Mouse (Mus musculus): ENCODE data around the gene Gm7945. TPM values are rescaled to one million over a fixed set of nuclear protein-coding genes. Genes with fewer than 3 reads are reported as not detected.
"Not testable (repeated sequence)": the region's sequence is repeated elsewhere in the genome, so short reads cannot be mapped to it uniquely, and the experiment has no call there.

Gene Gm7945
- polyA plus RNA-seq (2012; ENCODE audit: insufficient read depth, insufficient read length, missing spikeins): not detected in 2 replicates

DNA sequence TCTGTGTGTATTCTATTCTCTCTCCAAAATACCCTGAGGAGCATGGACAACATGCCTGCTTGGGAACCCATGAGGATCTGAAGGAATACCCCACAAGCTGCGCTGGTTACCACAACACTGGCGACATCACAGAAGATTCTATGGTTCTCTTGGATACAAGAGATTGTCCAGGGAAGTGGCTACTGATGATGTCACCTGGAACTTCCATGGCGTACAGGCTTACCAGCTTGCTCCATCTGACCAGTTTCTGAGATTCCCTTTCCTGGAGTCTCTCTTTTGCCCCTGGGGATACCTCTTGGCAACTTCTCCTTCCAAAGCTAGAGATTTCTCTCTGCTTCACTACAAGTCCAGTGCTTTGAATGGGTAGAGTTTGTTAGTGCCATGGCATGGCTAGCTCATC is at the start of gene Gm7945:
TSS of gene Gm7945 (minus strand) at position 101 of the 400 bp plus-strand sequence.
- not testable (repeated sequence) for H3K4me3 ChIP-seq (ENCODE audit: insufficient read depth, low read depth, low read length); H3K27ac ChIP-seq (replicated peaks; ENCODE audit: low read depth, low read length); H3K4me1 ChIP-seq (ENCODE audit: control insufficient read depth, insufficient read depth, insufficient read length, low read length)

- H3K4me1 ChIP-seq (ENCODE audit: control insufficient read depth, insufficient read depth, insufficient read length, low read length); H3K27ac ChIP-seq (replicated peaks; ENCODE audit: low read depth, low read length): not testable (repeated sequence)
- peak overlapping the region; percentile 46 for H3K4me3 ChIP-seq (ENCODE audit: insufficient read depth, low read depth, low read length)
These were observed 39.4 kb upstream of the Gm7945 start for GRCm38 (mm10) chr14:41425393-41426075.

DNA sequence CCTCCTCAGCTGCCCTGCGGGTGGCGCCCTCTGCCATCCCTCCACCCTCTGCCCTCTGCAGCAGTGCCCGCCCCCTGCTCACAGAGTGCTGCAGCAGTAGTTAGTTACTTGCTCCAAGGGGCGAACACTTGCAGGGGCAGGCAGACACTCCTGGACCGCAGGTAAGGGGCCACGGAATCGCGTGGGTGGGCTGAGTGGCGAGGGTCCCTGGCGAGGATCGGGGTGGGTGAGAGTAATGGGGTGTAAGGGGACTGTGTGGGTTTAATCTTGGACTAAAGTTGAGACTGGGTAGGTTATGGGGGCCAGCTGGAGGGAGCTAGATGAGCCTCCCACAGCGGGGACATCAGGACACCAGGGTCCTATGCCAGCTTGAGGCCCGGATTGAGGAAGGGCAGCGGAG is 38.5 kb upstream of the Gm7945 start:
- H3K4me1 ChIP-seq (ENCODE audit: control insufficient read depth, insufficient read depth, insufficient read length, low read length); H3K27ac ChIP-seq (replicated peaks; ENCODE audit: low read depth, low read length): not testable (repeated sequence)
- H3K4me3 ChIP-seq (ENCODE audit: insufficient read depth, low read depth, low read length): peak overlapping the region; percentile 51

- H3K4me1 ChIP-seq (ENCODE audit: control insufficient read depth, insufficient read depth, insufficient read length, low read length); H3K4me3 ChIP-seq (ENCODE audit: insufficient read depth, low read depth, low read length); H3K27ac ChIP-seq (replicated peaks; ENCODE audit: low read depth, low read length): not testable (repeated sequence)
These were observed 22.0 kb upstream of the Gm7945 start, which contains the start of gene Gm6482 for GRCm38 (mm10) chr14:41408181-41408580. Gm6482 (minus strand) TSS chr14:41408281.

DNA sequence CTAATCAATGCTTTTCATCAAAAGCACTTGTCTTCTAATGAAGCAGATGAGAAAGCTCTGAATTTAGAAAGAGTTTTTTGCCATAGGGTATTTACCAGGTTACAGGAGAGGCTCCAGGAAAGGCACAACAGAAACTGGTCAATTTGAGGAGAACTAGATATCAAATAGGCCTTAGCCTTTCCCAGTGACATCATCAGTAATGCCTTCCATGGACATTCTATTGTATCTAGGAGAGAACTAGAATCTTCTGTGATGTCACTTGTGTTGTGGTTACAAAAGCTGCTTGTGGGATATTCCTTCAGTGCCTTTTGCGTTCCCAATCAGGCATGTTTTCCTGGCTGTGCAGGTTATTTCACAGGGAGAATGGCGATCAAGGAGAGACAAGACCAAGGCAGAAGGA is 37.9 kb downstream of the Gm7945 start, which contains the start of gene Gm5798:
TSS of gene Gm5798 (plus strand) at position 301 of the 400 bp plus-strand sequence.
- H3K27ac ChIP-seq (replicated peaks; ENCODE audit: low read depth, low read length); H3K4me1 ChIP-seq (ENCODE audit: control insufficient read depth, insufficient read depth, insufficient read length, low read length); H3K4me3 ChIP-seq (ENCODE audit: insufficient read depth, low read depth, low read length): not testable (repeated sequence)

Other genes with a start within 250 kb of the Gm7945 start
- not detected in 2 replicates for gene Mbl1, start 234.9 kb downstream of the Gm7945 start, polyA plus RNA-seq (2012; ENCODE audit: insufficient read depth, insufficient read length, missing spikeins)
- not detected in 2 replicates for gene Sftpd, start 201.2 kb downstream of the Gm7945 start, polyA plus RNA-seq (2012; ENCODE audit: insufficient read depth, insufficient read length, missing spikeins)
- gene Gm2832, start 107.6 kb downstream of the Gm7945 start, polyA plus RNA-seq (2012; ENCODE audit: insufficient read depth, insufficient read length, missing spikeins): not detected in 2 replicates
- gene Gm5798, start 37.8 kb downstream of the Gm7945 start, polyA plus RNA-seq (2012; ENCODE audit: insufficient read depth, insufficient read length, missing spikeins): 1.3 TPM in 1 of 2 replicates, not detected in the other
- gene Gm6482, start 21.9 kb upstream of the Gm7945 start, polyA plus RNA-seq (2012; ENCODE audit: insufficient read depth, insufficient read length, missing spikeins): not detected in 2 replicates
- gene Gm7954, start 67.1 kb upstream of the Gm7945 start, polyA plus RNA-seq (2012; ENCODE audit: insufficient read depth, insufficient read length, missing spikeins): not detected in 2 replicates
- not detected in 2 replicates for gene Gm3486, start 103.1 kb upstream of the Gm7945 start, polyA plus RNA-seq (2012; ENCODE audit: insufficient read depth, insufficient read length, missing spikeins)
- gene Gm7970, start 169.2 kb upstream of the Gm7945 start, polyA plus RNA-seq (2012; ENCODE audit: insufficient read depth, insufficient read length, missing spikeins): not detected in 2 replicates
- not detected in 2 replicates for gene 1700049E17Rik2, start 186.8 kb upstream of the Gm7945 start, polyA plus RNA-seq (2012; ENCODE audit: insufficient read depth, insufficient read length, missing spikeins)
- not detected in 2 replicates for gene Gm3072, start 238.2 kb upstream of the Gm7945 start, polyA plus RNA-seq (2012; ENCODE audit: insufficient read depth, insufficient read length, missing spikeins)

All from brown adipose tissue, adult 24 weeks (tissue).